Mouse (Mus musculus): ENCODE data around the gene Fto. TPM values are rescaled to one million over a fixed set of nuclear protein-coding genes. Genes with fewer than 3 reads are reported as not detected.

Gene Fto
- polyA plus RNA-seq, 1 experiment from 2014 or later: 86.9 TPM

DNA sequence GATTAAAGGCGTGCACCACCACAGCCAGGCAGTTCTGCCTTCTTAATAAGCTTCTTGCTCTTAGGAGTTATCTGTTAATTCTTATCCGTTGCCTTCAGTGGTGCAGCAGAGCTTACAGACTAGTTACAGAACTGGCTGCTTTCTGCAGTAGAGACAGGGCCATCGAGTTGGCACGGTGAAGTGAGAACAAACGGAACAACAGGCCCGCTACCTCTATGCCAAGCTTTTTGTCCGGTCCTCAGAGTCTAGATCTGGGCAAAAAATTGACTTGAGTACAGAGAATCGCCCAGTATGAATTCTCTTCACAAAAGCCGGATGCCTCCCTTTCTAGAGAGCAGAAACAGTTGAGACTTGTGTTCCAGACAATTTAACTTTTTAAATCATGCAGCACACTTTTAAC, 290.4 kb downstream of the Fto start:
- peaks cover 6% of the 10 kb centered on the region; the same call in 1 of the 2 replicates for H3K27me3 ChIP-seq
- H3K9ac ChIP-seq: no peak overlapping the region
- WGBS: 94% methylated on average over 9 of the region's 9 CpGs
- no peaks in the 10 kb centered on the region for H3K9me3 ChIP-seq (replicated peaks)
- H3K4me2 ChIP-seq: no peak overlapping the region
- H3K4me1 ChIP-seq: peaks cover 11% of the 10 kb centered on the region
- no peaks in the 10 kb centered on the region for H3K36me3 ChIP-seq
- ATAC-seq (replicated peaks; ENCODE audit: low FRiP score): no peak
- no peak overlapping the region for H3K4me3 ChIP-seq (replicated peaks)
- H3K27ac ChIP-seq: no peak overlapping the region

DNA sequence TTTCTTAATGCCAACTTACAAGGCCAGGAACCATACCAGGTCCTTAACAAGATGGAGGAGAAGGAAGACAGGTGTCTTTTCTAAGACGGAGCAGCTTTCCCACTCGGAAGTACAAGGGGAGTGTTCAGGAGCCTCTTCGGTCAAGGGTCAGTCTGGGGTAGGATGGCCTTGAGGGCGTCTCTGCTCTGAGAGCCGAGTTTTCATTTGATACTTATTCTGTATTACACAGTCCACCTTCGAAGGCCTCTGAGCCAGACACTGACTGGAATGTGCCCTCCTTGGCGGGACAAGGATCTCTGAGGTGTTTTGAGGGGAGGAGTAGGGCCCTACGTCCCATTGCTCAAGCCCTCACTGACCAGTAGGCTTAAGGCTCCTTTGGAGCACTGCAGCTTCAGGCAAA, 292.6 kb downstream of the Fto start:
- H3K9ac ChIP-seq: no peak overlapping the region
- H3K4me2 ChIP-seq: no peak overlapping the region
- peaks cover 6% of the 10 kb centered on the region; the same call in 1 of the 2 replicates for H3K27me3 ChIP-seq
- no peaks in the 10 kb centered on the region for H3K36me3 ChIP-seq
- no peak for ATAC-seq (replicated peaks; ENCODE audit: low FRiP score)
- H3K4me3 ChIP-seq (replicated peaks): no peak overlapping the region
- 48% methylated on average over 8 of the region's 8 CpGs for WGBS
- H3K27ac ChIP-seq: no peak overlapping the region
- H3K9me3 ChIP-seq (replicated peaks): no peaks in the 10 kb centered on the region
- peaks cover 5% of the 10 kb centered on the region for H3K4me1 ChIP-seq

GRCm38 (mm10) chr8:91607091-91607490, 293.8 kb downstream of the Fto start:
- no peak overlapping the region for H3K27ac ChIP-seq
- no peak overlapping the region for H3K4me3 ChIP-seq (replicated peaks)
- no peaks in the 10 kb centered on the region for H3K36me3 ChIP-seq
- H3K4me1 ChIP-seq: peaks cover 17% of the 10 kb centered on the region
- H3K27me3 ChIP-seq: peaks cover 6% of the 10 kb centered on the region; the same call in 1 of the 2 replicates
- H3K9ac ChIP-seq: no peak overlapping the region
- ATAC-seq (replicated peaks; ENCODE audit: low FRiP score): no peak
- no peaks in the 10 kb centered on the region for H3K9me3 ChIP-seq (replicated peaks)
- 92% methylated on average over 5 of the region's 5 CpGs for WGBS
- H3K4me2 ChIP-seq: no peak overlapping the region

DNA sequence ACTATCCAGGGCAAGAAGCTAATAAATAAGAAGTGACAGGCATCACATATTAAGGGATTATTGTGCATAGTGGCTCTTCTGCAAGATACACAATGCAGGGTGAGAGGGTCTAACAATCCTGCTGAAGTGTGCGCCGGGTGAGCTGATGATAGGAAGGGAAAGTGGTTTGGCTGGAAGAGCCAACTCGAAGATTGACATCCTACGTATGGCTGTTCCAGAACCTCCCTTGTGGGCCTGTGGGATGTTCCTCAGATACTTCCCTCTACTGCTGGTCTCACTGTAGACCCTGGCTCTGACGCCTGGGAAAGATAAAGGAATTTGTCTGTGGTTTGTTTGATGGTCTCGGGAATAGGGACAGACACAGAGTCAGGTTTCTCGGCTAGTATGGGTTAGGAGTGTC, 297.9 kb downstream of the Fto start:
- Histone ChIP-seq H3K4me3 (replicated peaks) (no peak overlapping the region), H3K9ac (no peak overlapping the region), H3K36me3 (no peaks in the 10 kb centered on the region), H3K27ac (no peak overlapping the region), H3K4me1 (peaks cover 39% of the 10 kb centered on the region), H3K9me3 (replicated peaks) (no peaks in the 10 kb centered on the region), H3K27me3 (peaks cover 11% of the 10 kb centered on the region; the same call in 1 of the 2 replicates), H3K4me2 (no peak overlapping the region)
- 51% methylated on average over 7 of the region's 7 CpGs for WGBS
- ATAC-seq (replicated peaks; ENCODE audit: low FRiP score): no peak

- Histone ChIP-seq H3K4me1 (peaks cover 39% of the 10 kb centered on the region), H3K4me2 (no peak overlapping the region)
- WGBS: 47% methylated on average over 14 of the region's 14 CpGs
These were observed 298.5 kb downstream of the Fto start for GRCm38 (mm10) chr8:91611723-91612362.

GRCm38 (mm10) chr8:91612387-91613130, 299.2 kb downstream of the Fto start:
- peak overlapping the region; percentile 17; the same call in 1 of the 2 replicates for H3K4me2 ChIP-seq
- H3K9ac ChIP-seq: no peak overlapping the region
- no peak overlapping the region for H3K4me3 ChIP-seq (replicated peaks)
- peak; percentile 35; the same call in 1 of the 2 replicates for ATAC-seq (replicated peaks; ENCODE audit: low FRiP score)
- peak overlapping the region; percentile 30; the same call in 1 of the 2 replicates for H3K27ac ChIP-seq
- no peaks in the 10 kb centered on the region for H3K36me3 ChIP-seq
- H3K27me3 ChIP-seq: peaks cover 23% of the 10 kb centered on the region
- peaks cover 39% of the 10 kb centered on the region for H3K4me1 ChIP-seq
- 32% methylated on average over 18 of the region's 18 CpGs for WGBS
- H3K9me3 ChIP-seq (replicated peaks): no peaks in the 10 kb centered on the region

More at GRCm38 (mm10) chr8:91611723-91612362, 298.5 kb downstream of the Fto start:
- Histone ChIP-seq H3K27ac (no peak overlapping the region), H3K9ac (no peak overlapping the region), H3K36me3 (no peaks in the 10 kb centered on the region), H3K9me3 (replicated peaks) (no peaks in the 10 kb centered on the region), H3K27me3 (peaks cover 17% of the 10 kb centered on the region), H3K4me3 (replicated peaks) (no peak overlapping the region)
- ATAC-seq (replicated peaks; ENCODE audit: low FRiP score): no peak

DNA sequence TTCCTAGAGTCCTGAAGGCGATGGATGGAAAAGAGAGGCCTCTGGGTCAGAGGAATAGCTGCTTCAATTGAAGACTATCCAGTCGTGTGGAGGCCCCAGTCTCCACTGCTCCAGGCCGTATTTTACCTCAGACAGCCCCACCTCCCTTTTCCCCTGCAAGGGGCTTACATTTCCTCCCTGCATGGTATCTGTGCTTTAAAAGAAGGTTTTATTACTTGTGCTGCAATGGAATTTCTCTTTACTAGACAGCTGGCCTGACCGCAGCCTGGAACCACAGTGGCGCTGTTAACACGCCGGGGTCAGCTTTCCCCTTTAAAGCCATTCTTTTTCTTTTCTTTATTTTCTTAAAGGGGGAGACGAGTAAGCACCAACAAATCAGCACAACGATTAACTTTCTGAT, 300.3 kb downstream of the Fto start:
- H3K9me3 ChIP-seq (replicated peaks): no peaks in the 10 kb centered on the region
- peaks cover 39% of the 10 kb centered on the region for H3K4me1 ChIP-seq
- peak; percentile 85 for ATAC-seq (replicated peaks; ENCODE audit: low FRiP score)
- H3K27ac ChIP-seq: 0 out of 2 replicates have a peak overlapping the region, but pooled peaks have one; percentile 30
- no peak overlapping the region for H3K9ac ChIP-seq
- H3K36me3 ChIP-seq: no peaks in the 10 kb centered on the region
- WGBS: 12% methylated on average over 9 of the region's 9 CpGs
- H3K4me3 ChIP-seq (replicated peaks): no peak overlapping the region
- H3K4me2 ChIP-seq: 0 out of 2 replicates have a peak overlapping the region, but pooled peaks have one; percentile 14
- peaks cover 28% of the 10 kb centered on the region for H3K27me3 ChIP-seq

- ATAC-seq (replicated peaks; ENCODE audit: low FRiP score): no peak
- H3K4me1 ChIP-seq: peaks cover 39% of the 10 kb centered on the region
- H3K27me3 ChIP-seq: peaks cover 34% of the 10 kb centered on the region
- WGBS: 89% methylated on average over 8 of the region's 8 CpGs
- no peaks in the 10 kb centered on the region for H3K9me3 ChIP-seq (replicated peaks)
- H3K27ac ChIP-seq: no peak overlapping the region
- no peak overlapping the region for H3K9ac ChIP-seq
- H3K4me2 ChIP-seq: no peak overlapping the region
- H3K36me3 ChIP-seq: no peaks in the 10 kb centered on the region
- H3K4me3 ChIP-seq (replicated peaks): no peak overlapping the region
These were observed 301.9 kb downstream of the Fto start for GRCm38 (mm10) chr8:91615196-91615595.

DNA sequence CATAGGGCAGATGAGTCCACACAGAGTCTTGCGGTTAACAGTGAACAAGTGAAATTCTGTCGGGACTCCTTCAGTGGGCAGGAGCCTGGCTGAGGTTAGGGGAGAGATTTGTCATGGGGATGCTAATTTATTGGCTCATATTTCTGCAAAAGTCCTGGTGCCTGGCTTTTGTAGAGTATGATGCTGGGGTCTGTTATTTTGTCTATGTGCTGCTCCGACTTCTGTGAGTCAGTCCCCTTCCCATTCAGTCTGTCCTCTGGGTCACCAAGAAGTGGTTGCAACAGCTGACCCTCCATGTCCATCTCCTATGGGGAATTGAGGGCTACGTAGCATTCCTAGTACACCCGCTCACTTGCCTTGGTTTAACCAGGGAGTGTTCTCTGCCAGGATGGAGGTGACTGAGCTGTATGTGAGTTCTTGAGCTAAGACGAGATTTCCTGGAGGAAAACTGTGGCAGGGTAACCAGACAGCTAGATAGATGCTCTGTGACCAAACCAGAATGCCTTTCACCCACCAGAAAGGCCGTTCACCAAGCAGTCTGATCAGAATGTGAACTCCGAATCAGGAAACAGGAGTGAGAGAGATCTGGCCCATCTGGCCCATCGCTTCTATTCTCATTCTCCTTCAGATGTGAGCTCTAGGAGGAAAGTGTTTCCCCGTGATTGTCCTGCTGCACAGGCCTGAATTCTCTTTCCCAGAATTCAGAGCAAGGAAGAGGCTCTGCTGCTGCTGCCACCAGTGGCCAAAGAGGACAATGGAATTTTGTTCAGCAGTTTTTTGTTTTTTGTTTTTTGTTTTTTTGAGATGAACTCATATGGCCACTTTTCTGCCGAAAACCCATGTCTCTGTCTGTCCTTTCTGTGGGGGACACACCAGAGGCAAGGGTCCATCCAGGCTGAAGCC, 302.7 kb downstream of the Fto start:
- ATAC-seq (replicated peaks; ENCODE audit: low FRiP score): no peak
- Histone ChIP-seq H3K36me3 (no peaks in the 10 kb centered on the region), H3K27ac (no peak overlapping the region), H3K4me1 (peaks cover 36% of the 10 kb centered on the region), H3K4me2 (no peak overlapping the region), H3K9ac (no peak overlapping the region), H3K9me3 (replicated peaks) (no peaks in the 10 kb centered on the region), H3K27me3 (peaks cover 39% of the 10 kb centered on the region), H3K4me3 (replicated peaks) (no peak overlapping the region)
- 84% methylated on average over 11 of the region's 11 CpGs for WGBS

DNA sequence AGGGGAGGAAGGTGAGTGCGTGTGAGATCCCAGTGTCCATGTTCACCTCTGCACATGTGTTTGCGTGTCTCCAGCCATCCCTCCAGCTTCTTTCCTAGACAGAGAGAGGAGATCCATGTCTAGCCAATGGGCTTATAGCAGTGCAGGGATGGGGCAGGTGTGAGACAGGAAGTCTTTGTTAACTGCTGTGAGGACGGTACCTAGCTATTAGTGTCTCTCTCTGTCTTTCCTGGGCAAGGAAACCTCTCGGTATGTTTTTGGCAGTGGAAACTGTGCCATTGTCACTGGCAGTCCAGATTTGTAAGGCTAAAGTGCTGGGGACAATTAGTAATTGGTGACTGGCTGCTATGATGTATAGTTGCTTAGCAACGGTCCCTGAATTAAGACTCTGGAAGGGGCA, 304.4 kb downstream of the Fto start:
- 86% methylated on average over 5 of the region's 5 CpGs for WGBS
- Histone ChIP-seq H3K27me3 (peaks cover 50% of the 10 kb centered on the region), H3K36me3 (no peaks in the 10 kb centered on the region), H3K4me1 (peaks cover 24% of the 10 kb centered on the region), H3K9me3 (replicated peaks) (no peaks in the 10 kb centered on the region), H3K4me2 (no peak overlapping the region), H3K27ac (no peak overlapping the region), H3K4me3 (replicated peaks) (no peak overlapping the region), H3K9ac (no peak overlapping the region)
- no peak for ATAC-seq (replicated peaks; ENCODE audit: low FRiP score)

DNA sequence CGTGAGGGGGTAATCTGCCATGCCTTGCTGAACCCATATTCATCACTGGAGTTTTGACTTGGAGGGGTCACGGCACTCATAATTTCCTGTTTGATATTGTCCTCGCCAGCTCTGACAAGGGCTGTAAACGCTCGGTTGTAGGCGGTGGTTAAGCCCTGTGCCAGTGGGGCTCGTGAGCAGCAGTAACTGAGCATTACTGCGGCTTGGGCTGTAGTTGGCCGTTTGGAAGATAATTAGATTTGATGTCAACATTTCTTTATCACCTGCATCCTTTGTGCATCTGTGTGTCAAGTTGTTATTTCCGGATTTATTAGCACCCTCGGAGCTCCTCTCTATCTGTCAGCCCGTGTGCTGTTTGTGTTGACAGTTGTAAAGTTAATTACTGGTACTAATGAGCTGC, 309.4 kb downstream of the Fto start:
- Histone ChIP-seq H3K27me3 (peaks cover 54% of the 10 kb centered on the region), H3K9ac (no peak overlapping the region), H3K9me3 (replicated peaks) (no peaks in the 10 kb centered on the region), H3K4me2 (no peak overlapping the region), H3K27ac (no peak overlapping the region), H3K4me1 (0 out of 2 replicates have a peak, but pooled peaks cover 14% of the 10 kb centered on the region), H3K36me3 (no peaks in the 10 kb centered on the region), H3K4me3 (replicated peaks) (no peak overlapping the region)
- 24% methylated on average over 12 of the region's 12 CpGs for WGBS
- ATAC-seq (replicated peaks; ENCODE audit: low FRiP score): no peak

All from kidney, embryonic 15.5 days (tissue).